Mouse (Mus musculus) lung, postnatal 0 days (tissue): Measurements from ENCODE around the gene C130050O18Rik.

Source experiments
- CTCF ChIP-seq: IDR thresholded peaks from 2 replicates; pipeline ENCODE4 v1.5.1; 2016; ENCODE audit warnings: antibody characterized with exemption, mild to moderate bottlenecking
- EP300 ChIP-seq: IDR thresholded peaks from 2 replicates; pipeline ENCODE4 v1.6.1; 2016; ENCODE audit warnings: antibody characterized with exemption, mild to moderate bottlenecking, control low read depth

DNA sequence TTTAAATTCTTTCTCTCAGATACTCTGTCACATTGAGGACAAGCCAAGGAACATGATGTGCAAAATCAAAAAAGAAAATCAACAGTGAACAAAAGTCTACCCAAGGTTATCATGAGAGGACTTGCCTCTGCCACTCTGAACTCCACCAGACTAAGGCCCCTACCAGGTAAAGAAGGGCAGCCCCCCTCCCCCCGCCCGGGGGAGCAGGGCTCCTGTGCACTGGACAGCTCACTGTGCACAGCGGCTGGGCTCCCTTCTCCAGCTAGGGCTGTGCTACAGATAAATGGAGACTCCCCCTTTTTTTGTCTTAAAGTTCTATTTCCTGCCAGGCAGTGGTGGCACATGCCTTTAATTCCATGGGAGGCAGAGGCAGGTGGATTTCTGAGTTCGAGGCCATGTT, 32.7 kb downstream of the C130050O18Rik start:
- TF ChIP-seq CTCF (no peak), EP300 (no peak)
